Mouse (Mus musculus): ENCODE measurements around the gene Inhba. TPM values are rescaled to one million over a fixed set of nuclear protein-coding genes. Genes with fewer than 3 reads are reported as not detected.

Gene Inhba
- polyA plus RNA-seq, 1 experiment = 0.48 TPM

DNA sequence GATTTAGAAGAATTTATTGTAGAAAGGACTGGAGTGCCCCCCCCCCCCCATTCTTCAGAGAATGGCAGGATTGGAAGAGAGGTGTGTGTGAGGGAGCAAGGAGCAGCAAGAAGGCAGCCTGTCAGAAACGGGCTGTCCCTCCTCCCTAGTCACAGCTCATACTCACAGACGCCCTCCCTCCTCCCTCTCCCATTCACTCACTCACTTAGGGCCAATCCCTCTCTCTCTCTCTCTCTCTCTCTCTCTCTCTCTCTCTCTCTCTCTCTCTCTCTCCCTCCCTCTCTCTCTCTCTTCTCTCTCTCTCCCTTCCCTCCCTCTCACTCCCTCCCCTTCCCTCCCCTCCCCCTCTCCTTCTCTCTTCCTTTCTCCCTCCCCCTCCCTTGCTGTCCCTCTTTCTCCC lies 4.9 kb downstream of the Inhba start:
- Histone ChIP-seq H3K4me3 (ENCODE audit: low read depth, low read length) (no peak overlapping the region), H3K27me3 (ENCODE audit: control insufficient read depth, insufficient read depth, low read length) (peaks cover 5% of the 10 kb centered on the region; the same call in 1 of the 2 replicates), H3K4me1 (ENCODE audit: control insufficient read depth, insufficient read depth, insufficient read length, low read length) (0 out of 2 replicates have a peak, but pooled peaks cover 3% of the 10 kb centered on the region), H3K27ac (ENCODE audit: insufficient read depth, low read depth, low read length) (no peak overlapping the region), H3K36me3 (ENCODE audit: control insufficient read depth, insufficient read depth, low read length) (no peaks in the 10 kb centered on the region)
- WGBS = 11% methylated on average over 1 of the region's 2 CpGs
- TF ChIP-seq POLR2A (IDR thresholded peaks at IDR 0.05; ENCODE audit: low read depth, low read length) = no peak
- no peak for TF ChIP-seq CTCF (IDR thresholded peaks at IDR 0.05; ENCODE audit: extremely low read depth, insufficient read length, insufficient replicate concordance, low read depth, low read length)

DNA sequence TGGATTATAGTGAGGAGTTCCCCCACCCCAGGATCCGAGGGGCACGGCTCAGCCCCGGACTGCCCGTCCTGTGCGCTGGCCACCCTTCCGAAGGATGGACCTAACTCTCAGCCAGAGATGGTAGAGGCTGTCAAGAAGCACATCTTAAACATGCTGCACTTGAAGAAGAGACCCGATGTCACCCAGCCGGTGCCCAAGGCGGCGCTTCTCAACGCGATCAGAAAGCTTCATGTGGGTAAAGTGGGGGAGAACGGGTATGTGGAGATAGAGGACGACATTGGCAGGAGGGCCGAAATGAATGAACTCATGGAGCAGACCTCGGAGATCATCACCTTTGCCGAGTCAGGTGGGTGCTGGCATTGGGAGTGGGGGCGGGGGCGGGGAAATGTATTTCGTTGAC lies 5.7 kb downstream of the Inhba start:
- 0 out of 2 replicates have a peak, but pooled peaks cover 3% of the 10 kb centered on the region for H3K4me1 ChIP-seq (ENCODE audit: control insufficient read depth, insufficient read depth, insufficient read length, low read length)
- WGBS = 3% methylated on average over 20 of the region's 20 CpGs
- H3K27me3 ChIP-seq (ENCODE audit: control insufficient read depth, insufficient read depth, low read length) = peaks cover 5% of the 10 kb centered on the region; the same call in 1 of the 2 replicates
- TF ChIP-seq POLR2A (IDR thresholded peaks at IDR 0.05; ENCODE audit: low read depth, low read length) = no peak
- TF ChIP-seq CTCF (IDR thresholded peaks at IDR 0.05; ENCODE audit: extremely low read depth, insufficient read length, insufficient replicate concordance, low read depth, low read length) = no peak
- H3K27ac ChIP-seq (ENCODE audit: insufficient read depth, low read depth, low read length) = no peak overlapping the region
- no peaks in the 10 kb centered on the region for H3K36me3 ChIP-seq (ENCODE audit: control insufficient read depth, insufficient read depth, low read length)
- H3K4me3 ChIP-seq (ENCODE audit: low read depth, low read length) = peak overlapping the region; percentile 49

DNA sequence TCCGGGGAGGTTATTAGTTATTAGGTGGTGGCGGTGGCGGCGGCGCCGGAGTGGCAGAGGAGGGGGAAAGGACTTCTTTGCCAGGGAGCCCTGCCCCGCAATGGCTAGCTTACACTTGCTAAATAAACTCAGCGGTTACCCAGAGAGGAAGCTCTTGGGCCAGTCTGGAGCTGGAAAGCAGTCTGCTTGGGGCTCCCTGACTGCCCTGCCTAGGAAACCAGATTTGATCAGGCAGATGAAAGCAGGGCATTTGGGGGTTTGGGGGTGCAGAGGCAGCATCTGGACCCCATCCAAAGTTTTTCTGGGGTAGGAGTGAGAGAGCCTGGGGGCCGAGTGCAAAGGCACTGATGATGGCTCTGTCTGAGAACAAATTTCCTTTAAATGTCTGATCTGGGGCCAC lies 6.1 kb downstream of the Inhba start:
- H3K4me1 ChIP-seq (ENCODE audit: control insufficient read depth, insufficient read depth, insufficient read length, low read length) = no peaks in the 10 kb centered on the region
- peak overlapping the region; percentile 49 for H3K4me3 ChIP-seq (ENCODE audit: low read depth, low read length)
- no peaks in the 10 kb centered on the region for H3K36me3 ChIP-seq (ENCODE audit: control insufficient read depth, insufficient read depth, low read length)
- 2% methylated on average over 9 of the region's 9 CpGs for WGBS
- no peak overlapping the region for H3K27ac ChIP-seq (ENCODE audit: insufficient read depth, low read depth, low read length)
- no peak for TF ChIP-seq POLR2A (IDR thresholded peaks at IDR 0.05; ENCODE audit: low read depth, low read length)
- no peak for TF ChIP-seq CTCF (IDR thresholded peaks at IDR 0.05; ENCODE audit: extremely low read depth, insufficient read length, insufficient replicate concordance, low read depth, low read length)
- H3K27me3 ChIP-seq (ENCODE audit: control insufficient read depth, insufficient read depth, low read length) = peaks cover 5% of the 10 kb centered on the region; the same call in 1 of the 2 replicates

DNA sequence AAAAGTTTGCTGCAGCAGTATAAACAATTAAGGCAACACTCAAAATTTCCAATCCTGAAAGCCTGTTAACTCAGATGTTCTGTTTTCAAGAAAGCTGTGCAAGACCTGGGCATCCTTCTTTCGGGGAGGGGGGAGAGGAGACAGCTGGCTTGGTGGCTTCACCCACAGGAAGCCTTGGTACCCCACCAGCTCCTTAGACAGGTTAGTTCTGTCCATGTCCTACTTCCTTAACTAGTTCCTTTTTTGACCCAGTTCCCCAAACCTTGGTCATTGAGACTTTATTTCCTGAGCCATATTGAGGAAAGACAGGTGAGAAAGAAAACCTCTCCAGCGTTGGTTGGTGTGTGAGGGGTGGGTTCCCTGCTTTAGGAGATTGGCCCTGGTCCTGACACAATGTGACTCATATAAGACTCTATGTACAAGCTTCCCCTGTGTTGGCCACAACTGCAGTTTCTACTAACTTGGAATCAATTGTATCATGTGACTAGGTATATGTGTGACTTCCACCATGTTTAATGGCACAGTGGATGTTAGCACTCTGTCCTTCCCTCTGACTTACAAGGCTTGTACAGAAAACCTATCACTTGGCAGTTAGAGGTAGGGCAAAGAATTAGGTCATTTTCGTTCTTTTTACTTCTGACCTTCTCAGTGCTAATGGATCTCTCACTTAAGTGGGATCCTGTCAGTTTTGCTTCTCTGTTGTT lies 7.3 kb downstream of the Inhba start:
- WGBS = 62% methylated on average over 3 of the region's 3 CpGs
- Histone ChIP-seq H3K27me3 (ENCODE audit: control insufficient read depth, insufficient read depth, low read length) (peaks cover 5% of the 10 kb centered on the region; the same call in 1 of the 2 replicates), H3K4me1 (ENCODE audit: control insufficient read depth, insufficient read depth, insufficient read length, low read length) (no peaks in the 10 kb centered on the region), H3K4me3 (ENCODE audit: low read depth, low read length) (0 out of 2 replicates have a peak overlapping the region, but pooled peaks have one; percentile 13), H3K36me3 (ENCODE audit: control insufficient read depth, insufficient read depth, low read length) (no peaks in the 10 kb centered on the region), H3K27ac (ENCODE audit: insufficient read depth, low read depth, low read length) (no peak overlapping the region)
- no peak for TF ChIP-seq CTCF (IDR thresholded peaks at IDR 0.05; ENCODE audit: extremely low read depth, insufficient read length, insufficient replicate concordance, low read depth, low read length)
- no peak for TF ChIP-seq POLR2A (IDR thresholded peaks at IDR 0.05; ENCODE audit: low read depth, low read length)

DNA sequence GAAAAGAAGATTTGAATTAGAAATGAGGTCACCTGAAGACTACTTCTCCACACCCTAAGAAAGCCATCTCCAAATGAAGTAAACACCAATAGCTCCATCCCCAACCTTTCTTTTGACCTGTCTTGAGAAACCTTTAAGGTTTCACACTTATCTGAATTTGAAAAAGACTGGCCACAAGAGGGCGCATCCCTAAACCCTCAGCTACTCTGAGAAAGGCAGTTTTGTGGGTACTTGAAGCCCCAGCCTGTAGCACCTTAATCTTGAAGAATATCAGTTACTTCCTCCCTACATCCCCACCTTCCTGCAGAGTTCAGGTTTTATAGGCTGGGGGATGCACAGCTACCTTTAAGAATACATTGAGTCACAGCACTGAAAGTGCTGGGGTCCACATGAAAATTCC lies 9.0 kb downstream of the Inhba start:
- Histone ChIP-seq H3K36me3 (ENCODE audit: control insufficient read depth, insufficient read depth, low read length) (no peaks in the 10 kb centered on the region), H3K4me1 (ENCODE audit: control insufficient read depth, insufficient read depth, insufficient read length, low read length) (no peaks in the 10 kb centered on the region), H3K27me3 (ENCODE audit: control insufficient read depth, insufficient read depth, low read length) (peaks cover 5% of the 10 kb centered on the region; the same call in 1 of the 2 replicates), H3K27ac (ENCODE audit: insufficient read depth, low read depth, low read length) (no peak overlapping the region), H3K4me3 (ENCODE audit: low read depth, low read length) (no peak overlapping the region)
- TF ChIP-seq POLR2A (IDR thresholded peaks at IDR 0.05; ENCODE audit: low read depth, low read length) (no peak), CTCF (IDR thresholded peaks at IDR 0.05; ENCODE audit: extremely low read depth, insufficient read length, insufficient replicate concordance, low read depth, low read length) (0 out of 2 replicates have a peak, but pooled peaks have one; percentile 18)
- 0% methylated on average over 1 of the region's 1 CpGs for WGBS

DNA sequence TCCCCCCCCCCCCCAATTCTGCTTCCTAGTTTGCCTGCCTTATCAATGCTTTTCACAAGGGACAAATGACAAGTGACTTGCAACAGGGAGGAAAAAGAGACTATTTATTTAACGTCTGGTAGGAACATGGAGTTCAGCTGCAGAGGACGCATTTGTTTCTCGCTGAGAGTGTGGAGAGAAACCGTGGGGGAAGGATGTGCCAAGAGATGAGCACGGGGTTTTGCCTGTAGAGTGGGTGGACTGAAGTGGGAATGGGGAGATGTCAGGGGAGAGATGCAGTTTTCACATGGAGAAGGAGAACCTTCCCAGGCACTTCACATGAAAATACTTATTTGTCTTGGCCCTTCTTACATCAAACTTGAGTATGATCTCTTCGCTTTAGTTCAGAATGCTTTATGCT lies 9.5 kb downstream of the Inhba start:
- 56% methylated on average over 6 of the region's 6 CpGs for WGBS

DNA sequence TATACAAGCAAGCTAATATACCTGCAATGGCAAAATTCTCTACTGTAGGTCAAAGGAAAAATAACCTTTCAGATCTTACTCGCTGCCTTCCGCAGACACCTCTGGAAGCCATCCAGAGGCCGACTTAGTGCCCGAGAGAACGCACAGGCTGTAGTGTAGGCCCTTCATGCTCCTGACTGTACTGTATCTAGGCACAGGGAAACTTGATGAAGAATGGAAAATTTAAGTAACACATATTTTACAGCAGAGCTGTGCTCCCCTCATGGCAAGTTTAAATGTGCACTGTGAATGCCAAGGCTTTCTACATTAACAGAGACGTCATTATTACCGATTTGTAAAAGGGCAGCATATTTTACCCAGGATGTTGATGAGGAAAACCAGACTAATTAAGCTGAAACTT lies 10.2 kb downstream of the Inhba start:
- Histone ChIP-seq H3K36me3 (ENCODE audit: control insufficient read depth, insufficient read depth, low read length) (no peaks in the 10 kb centered on the region), H3K4me1 (ENCODE audit: control insufficient read depth, insufficient read depth, insufficient read length, low read length) (no peaks in the 10 kb centered on the region), H3K4me3 (ENCODE audit: low read depth, low read length) (no peak overlapping the region), H3K27ac (ENCODE audit: insufficient read depth, low read depth, low read length) (no peak overlapping the region), H3K27me3 (ENCODE audit: control insufficient read depth, insufficient read depth, low read length) (peaks cover 5% of the 10 kb centered on the region; the same call in 1 of the 2 replicates)
- 88% methylated on average over 7 of the region's 7 CpGs for WGBS
- no peak for TF ChIP-seq POLR2A (IDR thresholded peaks at IDR 0.05; ENCODE audit: low read depth, low read length)
- TF ChIP-seq CTCF (IDR thresholded peaks at IDR 0.05; ENCODE audit: extremely low read depth, insufficient read length, insufficient replicate concordance, low read depth, low read length) = no peak

More for the DNA sequence above, 9.5 kb downstream of the Inhba start:
- H3K4me1 ChIP-seq (ENCODE audit: control insufficient read depth, insufficient read depth, insufficient read length, low read length) = no peaks in the 10 kb centered on the region
- peaks cover 5% of the 10 kb centered on the region; the same call in 1 of the 2 replicates for H3K27me3 ChIP-seq (ENCODE audit: control insufficient read depth, insufficient read depth, low read length)
- H3K27ac ChIP-seq (ENCODE audit: insufficient read depth, low read depth, low read length) = no peak overlapping the region
- H3K36me3 ChIP-seq (ENCODE audit: control insufficient read depth, insufficient read depth, low read length) = no peaks in the 10 kb centered on the region
- TF ChIP-seq POLR2A (IDR thresholded peaks at IDR 0.05; ENCODE audit: low read depth, low read length) (no peak), CTCF (IDR thresholded peaks at IDR 0.05; ENCODE audit: extremely low read depth, insufficient read length, insufficient replicate concordance, low read depth, low read length) (no peak)
- H3K4me3 ChIP-seq (ENCODE audit: low read depth, low read length) = no peak overlapping the region
